In the genomic region with DNA sequence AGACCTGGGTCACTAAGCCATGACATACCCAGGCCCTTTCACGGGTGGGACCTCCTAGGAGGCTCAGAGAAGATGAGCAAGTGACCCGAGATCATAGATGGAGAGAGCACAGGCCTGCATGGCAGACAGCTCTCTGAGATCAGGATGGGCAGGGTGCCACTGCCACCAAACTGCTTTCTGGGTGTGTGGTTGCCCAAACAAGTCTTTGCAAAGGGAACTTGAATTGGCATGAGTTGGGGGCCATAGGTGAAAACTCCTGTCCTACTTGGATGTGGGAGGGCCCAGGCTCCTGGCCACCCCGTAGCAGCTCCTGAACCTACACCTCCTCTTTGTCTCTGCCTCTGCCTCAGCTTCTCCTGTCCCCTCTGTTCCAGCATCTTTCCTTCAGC, we compare ENCODE assay signal across 18 mouse cellular contexts. TPM values are rescaled to one million over a fixed set of nuclear protein-coding genes. Genes with fewer than 3 reads are reported as not detected.
DNase-seq lines count a peak whose midpoint lies in the region; ATAC-seq and TF ChIP-seq lines count a peak whose summit lies in the region.
"Had no signal": no experiment of that assay in that cellular context is flagged by ENCODE, and none has a peak within 500 bp of the region (broad histone marks: within the 10 kb centered on the region; RNA-seq: fewer than 3 reads in every experiment).

No protein-coding gene starts in this region.

- peak overlapping the region; percentile 33; the same call in 1 of the 2 replicates for H3K4me3 ChIP-seq in kidney, adult 2 months (ENCODE audit: insufficient read depth, low read depth, low read length)
- H3K4me3 ChIP-seq in lung, postnatal 0 days (ENCODE audit: low read depth, low read length), result no peak overlapping the region
- H3K4me3 ChIP-seq in small intestine, adult 2 months (ENCODE audit: low read depth, low read length), result peak overlapping the region; percentile 68
- H3K4me3 ChIP-seq: limb, embryonic 15.5 days had no signal

- no peak for ATAC-seq in lung, postnatal 0 days
- no peak for ATAC-seq in megakaryocyte progenitor cell, adult 5-6 weeks (replicated peaks; ENCODE audit: poor library complexity)

- peaks cover 20% of the 10 kb centered on the region for H3K4me1 ChIP-seq in kidney, adult 2 months (ENCODE audit: control insufficient read depth, insufficient read depth, low read length)
- H3K4me1 ChIP-seq in lung, postnatal 0 days (ENCODE audit: insufficient read depth, low read depth, low read length), result peaks cover 5% of the 10 kb centered on the region; the same call in 1 of the 2 replicates
- H3K4me1 ChIP-seq in small intestine, adult 2 months (ENCODE audit: control insufficient read depth, insufficient read depth, insufficient read length, low read length), result peaks cover 38% of the 10 kb centered on the region

- H3K9ac ChIP-seq in lung, postnatal 0 days (replicated peaks; ENCODE audit: low read depth), result no peak overlapping the region
- H3K9ac ChIP-seq: limb, embryonic 15.5 days had no signal

- peak overlapping the region; percentile 38; the same call in 1 of the 2 replicates for H3K4me2 ChIP-seq in lung, postnatal 0 days (replicated peaks; ENCODE audit: low read depth, low read length)
- H3K4me2 ChIP-seq: limb, embryonic 15.5 days had no signal

- TF ChIP-seq POLR2A in kidney, adult 2 months (IDR thresholded peaks at IDR 0.05; ENCODE audit: low read depth, low read length), result no peak
- TF ChIP-seq POLR2A in small intestine, adult 2 months (IDR thresholded peaks at IDR 0.05; ENCODE audit: low read depth, low read length), result no peak

- H3K9me3 ChIP-seq in lung, postnatal 0 days (ENCODE audit: low read length), result no peaks in the 10 kb centered on the region
- H3K9me3 ChIP-seq: forebrain, embryonic 10.5 days; limb, embryonic 15.5 days had no signal

- no peak overlapping the region for H3K27ac ChIP-seq in kidney, adult 2 months (ENCODE audit: insufficient read depth, low read depth, low read length)
- no peak overlapping the region for H3K27ac ChIP-seq in lung, postnatal 0 days (ENCODE audit: low read length)
- no peak overlapping the region for H3K27ac ChIP-seq in small intestine, adult 2 months (ENCODE audit: insufficient read depth, low read depth, low read length)
- H3K27ac ChIP-seq: forebrain, embryonic 10.5 days; hindbrain, postnatal 0 days; limb, embryonic 15.5 days had no signal

- no peak for TF ChIP-seq CTCF in kidney, adult 2 months (conservative IDR thresholded peaks at IDR 0.05; ENCODE audit: insufficient read depth, insufficient read length, low read depth, low read length)
- TF ChIP-seq CTCF in lung, postnatal 0 days (IDR thresholded peaks at IDR 0.05), result no peak
- TF ChIP-seq CTCF in small intestine, adult 2 months (IDR thresholded peaks at IDR 0.05; ENCODE audit: extremely low read depth, insufficient read length, insufficient replicate concordance, low read depth, low read length), result no peak

- no peaks in the 10 kb centered on the region for H3K27me3 ChIP-seq in kidney, adult 2 months (replicated peaks; ENCODE audit: control insufficient read depth, insufficient read depth, low read length)
- H3K27me3 ChIP-seq in lung, postnatal 0 days (replicated peaks; ENCODE audit: insufficient read depth, low read length), result no peaks in the 10 kb centered on the region
- no peaks in the 10 kb centered on the region for H3K27me3 ChIP-seq in small intestine, adult 2 months (ENCODE audit: control insufficient read depth, insufficient read depth, low read length)

- H3K36me3 ChIP-seq in kidney, adult 2 months (ENCODE audit: control insufficient read depth, insufficient read depth, low read length), result no peaks in the 10 kb centered on the region
- no peaks in the 10 kb centered on the region for H3K36me3 ChIP-seq in lung, postnatal 0 days (ENCODE audit: insufficient read depth, low read length)
- H3K36me3 ChIP-seq in small intestine, adult 2 months (ENCODE audit: control insufficient read depth, insufficient read depth, low read length), result peaks cover 12% of the 10 kb centered on the region
- H3K36me3 ChIP-seq: forebrain, embryonic 10.5 days; limb, embryonic 15.5 days had no signal

- no peak for TF ChIP-seq EP300 in lung, postnatal 0 days (IDR thresholded peaks at IDR 0.05)

- WGBS in kidney, adult 2 months, result 38% methylated on average over 3 of the region's 3 CpGs
- WGBS in lung, postnatal 0 days, result 62% methylated on average over 3 of the region's 3 CpGs
- WGBS in small intestine, adult 2 months, result 48% methylated on average over 3 of the region's 3 CpGs

- no peak for DNase-seq in kidney, adult 2 months
- DNase-seq in kidney, postnatal 4 days, result no peak
- DNase-seq in lung, postnatal 0 days (ENCODE audit: low spot score), result no peak
- DNase-seq in lung, postnatal 10 days, result no peak
- DNase-seq in urinary bladder, postnatal 14 days (ENCODE audit: low spot score), result peak; percentile 69
- DNase-seq: cerebellum, adult 9-10 months; gastrocnemius, postnatal 25 days; heart, postnatal 14 days; layer of hippocampus, adult 9-11 months; midbrain, embryonic 14.5 days; retina, postnatal 1 day; right cerebral cortex, postnatal 4 days; thymus, postnatal 14 days had no signal

RNA-seq across cellular contexts. Expression of a gene that starts 4.0 kb away (rescaled TPM):
- polyA plus RNA-seq in kidney, adult 2 months (2012; rRNA removed), result 17.4 and 23.6 TPM in 2 replicates
- polyA plus RNA-seq in lung, postnatal 0 days (2015; fragmentation: Nextera tagmentation; extraction: Ambion mirVana), result 26.0 and 26.7 TPM in 2 replicates
- 26.8 and 274 TPM in 2 replicates for polyA plus RNA-seq in small intestine, adult 2 months (2012; rRNA removed)
- 0.22 TPM in 1 of 2 replicates, not detected in the other for total RNA-seq in megakaryocyte progenitor cell, adult 5-6 weeks (2015)
- 0.12 TPM in 1 of 2 replicates, not detected in the other for total RNA-seq in megakaryocyte progenitor cell, adult 5-6 weeks (2017)

RNA-seq across cellular contexts. Expression of a gene that starts 20.3 kb away (rescaled TPM):
- 14.2 and 16.2 TPM in 2 replicates for polyA plus RNA-seq in kidney, adult 2 months (2012; rRNA removed)
- 34.8 and 36.3 TPM in 2 replicates for polyA plus RNA-seq in lung, postnatal 0 days (2015; fragmentation: Nextera tagmentation; extraction: Ambion mirVana)
- polyA plus RNA-seq in small intestine, adult 2 months (2012; rRNA removed), result 10.7 and 14.0 TPM in 2 replicates
- 5.6 and 8.2 TPM in 2 replicates for total RNA-seq in megakaryocyte progenitor cell, adult 5-6 weeks (2015)
- total RNA-seq in megakaryocyte progenitor cell, adult 5-6 weeks (2017), result 3.8 and 4.6 TPM in 2 replicates
